Mouse (Mus musculus) ovary, postnatal 14 days (tissue): ENCODE results near the gene D630003M21Rik.
A peak's percentile ranks its signal among the peaks of the same experiment; 100 is the strongest.

Source experiments
- DNase-seq: peaks from one replicate; pipeline ENCODE4 v3.0.0; 2022; ENCODE audit warnings: low spot score

The D630003M21Rik gene

GRCm38 (mm10) chr2:158166628-158167027 lies 62.4 kb downstream of the D630003M21Rik start:
- DNase-seq, result no peak

- DNase-seq, result no peak
These were observed 63.2 kb downstream of the D630003M21Rik start for GRCm38 (mm10) chr2:158165776-158166175.

GRCm38 (mm10) chr2:158163034-158163433 lies 66.0 kb downstream of the D630003M21Rik start:
- DNase-seq, result no peak

- no peak for DNase-seq
These were observed 67.3 kb downstream of the D630003M21Rik start for GRCm38 (mm10) chr2:158161761-158162160.

GRCm38 (mm10) chr2:158159376-158160235 lies 69.4 kb downstream of the D630003M21Rik start:
- no peak for DNase-seq

GRCm38 (mm10) chr2:158157654-158158053 lies 71.4 kb downstream of the D630003M21Rik start:
- DNase-seq, result no peak

- DNase-seq, result no peak
These were observed 72.5 kb downstream of the D630003M21Rik start for GRCm38 (mm10) chr2:158156487-158156886.

- no peak for DNase-seq
These were observed 73.4 kb downstream of the D630003M21Rik start for GRCm38 (mm10) chr2:158155615-158156014.

- no peak for DNase-seq
These were observed 73.9 kb downstream of the D630003M21Rik start for GRCm38 (mm10) chr2:158155101-158155500.

- no peak for DNase-seq
These were observed 74.4 kb downstream of the D630003M21Rik start for GRCm38 (mm10) chr2:158154641-158155040.

GRCm38 (mm10) chr2:158153728-158154343 lies 75.2 kb downstream of the D630003M21Rik start:
- no peak for DNase-seq

- no peak for DNase-seq
These were observed 76.2 kb downstream of the D630003M21Rik start for GRCm38 (mm10) chr2:158152685-158153309.

- no peak for DNase-seq
These were observed 77.9 kb downstream of the D630003M21Rik start for GRCm38 (mm10) chr2:158151077-158151476.

GRCm38 (mm10) chr2:158146971-158147370 lies 82.1 kb downstream of the D630003M21Rik start:
- no peak for DNase-seq

GRCm38 (mm10) chr2:158146223-158146622 lies 82.8 kb downstream of the D630003M21Rik start, which contains the start of gene Tgm2:
TSS of gene Tgm2 (minus strand) at chr2:158146436.
- DNase-seq, result peak; percentile 93

GRCm38 (mm10) chr2:158145528-158146065 lies 83.4 kb downstream of the D630003M21Rik start:
- no peak for DNase-seq

- no peak for DNase-seq
These were observed 84.1 kb downstream of the D630003M21Rik start for GRCm38 (mm10) chr2:158144750-158145527.

- no peak for DNase-seq
These were observed 84.8 kb downstream of the D630003M21Rik start for GRCm38 (mm10) chr2:158144263-158144662.

GRCm38 (mm10) chr2:158143816-158144215 lies 85.2 kb downstream of the D630003M21Rik start:
- DNase-seq, result no peak

GRCm38 (mm10) chr2:158142981-158143380 lies 86.0 kb downstream of the D630003M21Rik start:
- no peak for DNase-seq

- DNase-seq, result no peak
These were observed 87.2 kb downstream of the D630003M21Rik start for GRCm38 (mm10) chr2:158141690-158142440.
